Mouse (Mus musculus) heart, adult 2 months (tissue): Measurements from ENCODE around the gene Gcn1l1. TPM values are rescaled to one million over a fixed set of nuclear protein-coding genes. Genes with fewer than 3 reads are reported as not detected.
"Not testable (repeated sequence)": the region's sequence is repeated elsewhere in the genome, so short reads cannot be mapped to it uniquely, and the experiment has no call there.

Source experiments
- DNase-seq, 2 experiments: peaks; one replicate each; pipeline ENCODE4 v3.0.0; 2021
- H3K27ac ChIP-seq: fragments of 200-600 bp; 2 replicates; pipeline ENCODE4 v1.8.1; 2022
- H3K27me3 ChIP-seq: fragments of 200-500 bp; 2 replicates; pipeline ENCODE4 v1.6.1; 2012; ENCODE audit warnings: mild to moderate bottlenecking, low read length, inconsistent platforms, mixed read lengths; ENCODE audit not compliant: control insufficient read depth, insufficient read depth
- H3K36me3 ChIP-seq: fragments of 200-500 bp; 2 replicates; pipeline ENCODE4 v1.6.1; 2012; ENCODE audit warnings: low read length, inconsistent platforms; ENCODE audit not compliant: control insufficient read depth, insufficient read depth
- H3K4me1 ChIP-seq: fragments of 200-500 bp; 2 replicates; pipeline ENCODE4 v1.6.1; 2011; ENCODE audit warnings: low read length; ENCODE audit not compliant: control insufficient read depth, insufficient read depth
- H3K4me3 ChIP-seq: fragments of 200-600 bp; 2 replicates; pipeline ENCODE4 v1.8.1; 2022
- H3K79me2 ChIP-seq: fragments of 200-500 bp; replicated peaks from 2 replicates; pipeline ENCODE4 v1.6.1; 2012; ENCODE audit warnings: mild to moderate bottlenecking, inconsistent platforms, low read length, moderate library complexity, mixed read lengths; ENCODE audit not compliant: control insufficient read depth, insufficient read depth
- H3K9ac ChIP-seq: fragments of 200-500 bp; 2 replicates; pipeline ENCODE4 v1.6.1; 2012; ENCODE audit warnings: low read depth, mild to moderate bottlenecking, control low read depth, inconsistent platforms, low read length, mixed read lengths
- CTCF ChIP-seq: fragments of 200-600 bp; IDR thresholded peaks from 2 replicates; pipeline ENCODE4 v1.8.1; 2022; ENCODE audit warnings: antibody characterized with exemption, mild to moderate bottlenecking, moderate library complexity
- EP300 ChIP-seq: fragments of 200-500 bp; IDR thresholded peaks from 2 replicates; pipeline ENCODE4 v1.6.1; 2011; ENCODE audit warnings: low read depth, low read length, control low read depth; ENCODE audit not compliant: insufficient read depth
- POLR2A ChIP-seq: fragments of 200-500 bp; IDR thresholded peaks from 2 replicates; pipeline ENCODE4 v1.6.1; 2011; ENCODE audit warnings: mild to moderate bottlenecking, low read depth, low read length, control low read depth; ENCODE audit not compliant: insufficient read depth
- WGBS: fragments of 180-500 bp; shearing (Covaris S2); methylation state at CpG from one replicate; pipeline ENCODE4 v1.1.7; 2018; 5-methylcytosine and 5-hydroxymethylcytosine counted together
- intact Hi-C: fragments of 180-260 bp; cut with DNase I; formaldehyde crosslinking; loops from one replicate; pipeline ENCODE4 v1.15.1; 2025
- long read RNA-seq: library from polyadenylated mRNA; stranded (forward); transcript quantifications from one replicate; pipeline ENCODE4 v2.0.0, GENCODE M21; 2021
- polyA plus RNA-seq: library from polyadenylated mRNA; depleted of rRNA; stranded (reverse); fragments of >200 nt; gene quantifications from 2 replicates; pipeline ENCODE4 v1.2.3, GENCODE M21; 2012; rRNA removed
- total RNA-seq, 2 experiments: library from RNA; stranded (reverse); gene quantifications; 2 replicates each; pipeline ENCODE4 v1.2.3; 2021

Gcn1l1 gene
- total RNA-seq (10 to 100 TPM; 34.2 to 40.1 TPM), polyA plus RNA-seq (21.5 and 34.6 TPM in 2 replicates)
- long read RNA-seq, full-length matches to known transcripts: 2 of 24 reads
- long read RNA-seq, partial matches to known transcripts: 22 of 24 reads
- long read RNA-seq, other reads (novel, unspliced or antisense): 0 of 24 reads

- H3K4me3 ChIP-seq: peak within 1 kb of the TSS; percentile 75
- no peaks in the 10 kb centered on the region for H3K27me3 ChIP-seq
- peak within 1 kb of the TSS; percentile 94 for H3K9ac ChIP-seq
- H3K36me3 ChIP-seq: peaks cover 9% of the 10 kb centered on the region; the same call in 1 of the 2 replicates
- peaks cover 5% of the 10 kb centered on the region for H3K4me1 ChIP-seq
- intact Hi-C loops: loop anchor here (5.0 kb wide), 1 partner anchor 67 kb away; the partner anchor contains the start of gene Rab35
- peak within 1 kb of the TSS; percentile 66 for H3K27ac ChIP-seq
- peaks cover 4% of the 10 kb centered on the region for H3K79me2 ChIP-seq
- TF ChIP-seq EP300: no peak
- peak; percentile 69 for TF ChIP-seq CTCF
- peak; percentile 43; the same call in 1 of the 2 replicates for TF ChIP-seq POLR2A
- WGBS: 5% methylated on average over 55 of the region's 55 CpGs
- DNase-seq: peak; percentile 88
Measured at GRCm38 (mm10) chr5:115564737-115565393, at the start of gene Gcn1l1. Gene Gcn1l1, plus strand, starts transcription at chr5:115565254.

- Histone ChIP-seq H3K4me1 (peaks cover 39% of the 10 kb centered on the region), H3K9ac (peak overlapping the region; percentile 25), H3K79me2 (peaks cover 12% of the 10 kb centered on the region), H3K4me3 (peak overlapping the region; percentile 28; the same call in 1 of the 2 replicates), H3K27ac (peak overlapping the region; percentile 93), H3K27me3 (no peaks in the 10 kb centered on the region), H3K36me3 (no peaks in the 10 kb centered on the region; the same call in none of the 2 replicates)
- WGBS: 37% methylated on average over 32 of the region's 32 CpGs
- intact Hi-C loops: no loop called here
- peak; percentile 75 to 82 for DNase-seq
- TF ChIP-seq EP300: peak; percentile 60; the same call in 1 of the 2 replicates
- TF ChIP-seq POLR2A: peak; percentile 37; the same call in 1 of the 2 replicates
- TF ChIP-seq CTCF: no peak
Measured at GRCm38 (mm10) chr5:115516081-115516907, 48.8 kb upstream of the Gcn1l1 start.

DNA sequence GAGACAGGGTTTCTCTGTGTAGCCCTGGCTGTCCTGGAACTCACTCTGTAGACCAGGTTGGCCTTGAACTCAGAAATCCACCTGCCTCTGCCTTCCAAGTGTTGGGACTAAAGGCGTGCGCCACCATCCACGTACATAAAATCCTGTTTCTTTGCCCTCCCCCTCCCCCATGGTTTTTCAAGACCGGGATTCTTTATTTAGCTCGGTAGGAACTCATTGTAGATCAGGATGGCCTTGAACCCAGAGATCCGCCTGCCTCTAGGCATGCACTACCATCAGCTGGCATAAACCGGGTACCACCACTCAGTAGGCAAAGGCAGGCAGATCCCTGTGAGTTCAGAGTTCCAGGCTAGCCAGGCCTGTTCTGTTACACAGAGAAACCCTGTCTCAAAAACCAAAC lies 48.1 kb upstream of the Gcn1l1 start:
- Histone ChIP-seq H3K27ac (peak overlapping the region; percentile 93), H3K9ac (no peak overlapping the region), H3K4me3 (no peak overlapping the region; the same call in 1 of the 2 replicates), H3K36me3 (no peaks in the 10 kb centered on the region; the same call in none of the 2 replicates), H3K79me2 (peaks cover 10% of the 10 kb centered on the region), H3K27me3 (no peaks in the 10 kb centered on the region), H3K4me1 (peaks cover 39% of the 10 kb centered on the region)
- no peak for DNase-seq
- 47% methylated on average over 7 of the region's 7 CpGs for WGBS
- no peak for TF ChIP-seq POLR2A
- TF ChIP-seq EP300: no peak
- no peak for TF ChIP-seq CTCF
- intact Hi-C loops: no loop called here

GRCm38 (mm10) chr5:115517501-115517900 lies 47.6 kb upstream of the Gcn1l1 start:
- Histone ChIP-seq H3K79me2 (peaks cover 5% of the 10 kb centered on the region), H3K4me1 (peaks cover 40% of the 10 kb centered on the region), H3K27me3 (no peaks in the 10 kb centered on the region), H3K9ac (no peak overlapping the region), H3K4me3 (no peak overlapping the region), H3K36me3 (no peaks in the 10 kb centered on the region; the same call in none of the 2 replicates), H3K27ac (peak overlapping the region; percentile 93)
- DNase-seq: no peak
- TF ChIP-seq POLR2A: no peak
- TF ChIP-seq CTCF: no peak
- WGBS: 84% methylated on average over 9 of the region's 9 CpGs
- intact Hi-C loops: no loop called here

GRCm38 (mm10) chr5:115518214-115518613 lies 46.8 kb upstream of the Gcn1l1 start:
- DNase-seq, H3K36me3 ChIP-seq, H3K79me2 ChIP-seq, H3K9ac ChIP-seq, H3K4me3 ChIP-seq, intact Hi-C loops, H3K27me3 ChIP-seq: not testable (repeated sequence)
- peaks cover 41% of the 10 kb centered on the region for H3K4me1 ChIP-seq
- peak overlapping the region; percentile 26 for H3K27ac ChIP-seq
- 96% methylated on average over 8 of the region's 8 CpGs for WGBS
